Mouse (Mus musculus): Measurements from ENCODE around the gene Aste1.

GRCm38 (mm10) chr9:105376411-105376810, 18.8 kb upstream of the Aste1 start:
- TF ChIP-seq CTCF (IDR thresholded peaks at IDR 0.05; ENCODE audit: low read depth) (no peak), EP300 (IDR thresholded peaks at IDR 0.05; ENCODE audit: low read depth) (no peak)
